Mouse (Mus musculus): ENCODE data around the gene H2-M5.
A peak's percentile ranks its signal among the peaks of the same experiment; 100 is the strongest.
"Not testable (repeated sequence)": the region's sequence is repeated elsewhere in the genome, so short reads cannot be mapped to it uniquely, and the experiment has no call there.

The H2-M5 gene

DNA sequence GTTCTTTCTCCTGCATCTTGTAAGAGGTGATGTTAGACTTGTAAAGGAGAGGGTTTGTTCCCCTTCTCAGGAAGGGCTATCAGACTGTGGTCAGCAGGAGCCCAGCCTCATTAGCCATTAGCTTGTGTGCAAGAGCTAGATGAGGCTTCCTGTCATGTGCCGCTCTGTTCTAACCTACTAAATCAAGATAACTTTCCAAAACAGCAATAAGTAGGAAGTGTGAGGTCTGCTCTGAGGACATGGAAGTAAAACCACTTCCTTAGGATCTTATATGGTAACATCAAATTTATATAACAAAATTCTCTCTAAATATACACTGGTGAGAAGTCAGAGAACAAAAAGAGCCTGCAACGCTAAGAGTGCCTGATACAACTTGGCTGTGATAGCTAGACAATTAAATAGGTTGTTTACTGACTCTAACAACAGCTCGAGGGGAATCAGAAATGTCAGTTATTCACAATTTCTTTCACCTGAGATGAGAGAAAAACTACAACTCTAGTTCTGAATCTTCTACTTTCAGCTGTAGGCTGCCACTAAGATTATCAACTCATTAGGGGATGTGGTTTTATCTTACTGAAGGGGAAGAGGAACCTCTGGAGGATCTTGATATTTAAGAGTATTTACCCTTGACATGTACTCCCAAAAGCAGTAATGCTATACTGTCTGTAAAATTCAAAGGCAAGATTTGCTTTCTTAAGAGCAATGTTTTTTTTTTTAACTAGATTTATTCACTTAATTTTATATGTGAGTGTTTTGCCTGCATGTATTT lies 3.2 kb upstream of the H2-M5 start:
- DNase-seq = no peak

DNA sequence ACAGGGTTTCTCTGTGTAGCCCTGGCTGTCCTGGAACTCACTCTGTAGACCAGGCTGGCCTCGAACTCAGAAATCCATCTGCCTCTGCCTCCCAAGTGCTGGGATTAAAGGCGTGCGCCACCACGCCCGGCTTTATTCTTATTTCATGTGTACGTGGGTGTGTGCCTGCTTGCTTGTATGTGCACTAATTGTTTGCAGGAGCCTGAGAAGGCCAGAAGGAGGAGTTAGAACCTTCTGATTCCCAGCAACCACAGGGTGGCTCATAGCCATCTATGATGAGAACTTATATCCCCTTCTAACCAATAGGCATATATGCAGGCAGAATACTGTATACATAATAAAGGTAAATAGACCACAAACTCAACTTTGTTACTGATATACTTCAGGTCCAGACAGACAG lies 1.3 kb upstream of the H2-M5 start:
- DNase-seq = not testable (repeated sequence)

DNA sequence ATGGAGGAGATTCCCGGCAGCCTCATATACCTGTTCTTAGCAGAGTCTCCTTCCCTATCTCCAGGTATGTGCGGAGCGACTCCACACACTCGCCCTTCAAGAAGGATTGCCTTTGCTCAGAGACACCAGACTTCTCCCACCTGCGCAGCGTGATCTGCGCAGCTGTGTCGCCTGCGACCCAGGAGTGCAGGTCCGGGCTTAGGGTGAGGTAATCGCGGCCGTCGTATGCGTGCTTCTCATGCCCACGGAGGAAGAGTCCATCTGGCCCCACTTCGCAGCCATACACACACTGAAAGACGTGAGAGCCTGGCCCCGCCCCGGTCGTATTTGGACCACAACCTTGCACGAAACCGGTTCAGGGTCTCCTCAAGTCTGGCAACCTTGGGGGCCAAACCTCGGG lies 862 bp downstream of the H2-M5 start:
- DNase-seq = no peak

DNA sequence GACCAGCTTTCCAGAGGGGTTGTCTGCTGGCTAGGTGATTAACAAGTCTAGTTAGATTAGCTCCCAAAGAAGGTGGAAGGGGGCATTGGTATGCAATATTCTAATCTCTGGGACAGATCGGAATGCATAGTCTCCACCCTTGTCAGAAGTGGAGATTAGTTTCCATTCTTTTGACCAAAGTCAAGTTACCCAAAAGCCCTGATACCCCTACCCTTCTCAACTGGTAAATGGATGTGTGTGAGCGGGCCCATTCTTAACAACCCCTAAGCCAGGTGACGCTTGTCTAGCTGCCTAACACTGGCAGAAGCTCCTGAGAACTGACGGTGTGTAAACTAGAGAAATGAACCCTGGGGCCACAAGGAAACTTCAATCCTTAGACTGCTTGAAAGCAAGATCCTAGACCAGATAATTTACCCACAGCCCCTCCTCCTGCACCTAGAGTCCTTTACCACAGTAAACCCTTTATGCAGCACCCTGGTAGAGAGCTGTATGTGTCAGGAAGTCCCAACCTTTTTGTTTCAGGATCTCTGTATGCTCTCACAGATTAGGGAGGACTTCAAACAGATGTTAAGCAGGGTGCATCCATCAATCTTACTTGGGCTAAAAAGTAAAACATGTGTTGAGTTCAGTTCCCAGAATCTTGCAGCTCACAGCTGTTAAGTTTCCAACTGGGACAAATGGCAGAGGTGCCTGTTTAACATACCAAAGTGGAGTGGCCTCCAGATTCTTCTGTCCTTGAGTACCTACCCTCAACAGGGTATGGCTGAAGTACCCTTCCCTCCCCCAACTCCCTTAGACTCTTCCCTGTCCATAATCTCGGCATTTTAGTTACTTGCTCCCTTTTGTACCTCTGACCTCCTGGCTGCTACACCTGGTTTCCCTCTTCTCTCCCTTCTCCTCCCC lies 6.8 kb downstream of the H2-M5 start:
- DNase-seq = no peak

DNA sequence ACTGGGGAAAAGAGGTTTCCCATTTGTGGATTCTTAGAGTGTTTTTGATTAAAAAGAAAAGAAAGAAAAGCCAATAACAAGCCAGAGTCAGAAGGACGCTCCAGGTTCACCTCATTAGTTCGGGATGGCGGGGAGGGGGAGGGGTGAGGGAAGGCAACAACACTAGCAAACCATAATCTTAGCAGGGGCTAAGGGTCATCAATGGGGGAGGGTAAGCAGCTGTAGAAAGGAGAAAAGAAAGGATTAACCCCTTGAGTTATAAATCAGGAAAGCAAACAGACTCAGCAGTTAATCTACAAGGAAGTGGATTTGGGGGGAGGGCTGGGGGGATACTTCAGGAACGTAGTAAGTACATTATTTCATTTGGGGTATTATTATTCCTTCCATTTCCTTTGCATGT lies 7.5 kb downstream of the H2-M5 start:
- no peak for DNase-seq

DNA sequence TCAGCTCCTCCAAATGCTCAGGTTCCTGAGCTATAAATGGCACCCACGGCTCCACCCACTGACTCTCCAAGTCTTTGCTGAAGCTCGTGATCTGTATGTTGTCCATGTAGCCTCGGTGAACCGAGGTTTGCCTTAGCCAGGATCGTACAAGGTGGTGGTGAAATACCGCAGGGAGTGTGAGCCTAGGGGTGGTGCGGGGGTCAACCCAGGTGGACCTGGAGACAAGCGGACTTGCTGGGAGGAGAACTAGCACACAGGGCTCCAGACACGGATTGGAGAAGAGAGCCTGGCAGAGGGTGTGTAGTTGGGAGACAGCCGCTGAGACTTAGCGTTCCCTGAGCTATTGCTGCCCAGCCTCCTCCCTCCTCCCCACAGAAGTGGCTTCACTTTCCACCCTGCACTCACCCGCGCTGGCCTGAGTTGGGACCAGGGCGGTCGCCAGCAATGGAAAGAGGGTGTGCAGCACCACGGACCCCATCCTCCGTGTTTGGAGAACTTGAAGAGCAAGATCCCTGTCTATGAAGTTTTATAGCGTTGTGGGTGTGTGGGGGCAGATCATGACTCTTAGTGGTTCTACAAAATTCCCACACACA lies 8.0 kb downstream of the H2-M5 start, which contains the start of gene 2410137M14Rik:
2410137M14Rik (minus strand) TSS at position 17 of the 593 bp plus-strand sequence.
- DNase-seq = no peak

DNA sequence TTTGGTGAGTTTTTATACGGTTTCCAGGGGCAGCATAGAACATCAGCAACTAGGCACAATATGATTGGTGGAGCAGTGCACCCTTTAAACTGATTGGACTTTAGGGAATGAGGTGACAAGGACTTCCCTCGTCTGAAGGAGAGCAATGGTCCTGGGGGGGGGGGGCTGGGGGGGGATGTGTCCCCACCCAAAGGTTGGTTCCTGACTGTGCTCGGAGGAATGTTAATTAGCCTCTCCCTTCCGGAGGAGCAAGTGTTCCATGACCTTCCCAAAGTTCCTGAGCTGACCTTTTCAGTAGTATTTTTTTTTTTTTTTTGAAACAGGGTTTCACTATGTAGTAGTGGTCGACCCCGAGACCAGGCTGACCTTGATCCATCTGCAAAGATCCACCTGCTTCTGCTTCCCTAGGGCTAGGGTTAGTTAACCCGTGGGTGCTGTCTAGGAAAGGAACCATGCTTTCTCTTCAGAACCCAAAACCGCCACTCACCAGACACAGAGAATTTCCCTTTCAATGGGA lies 16.0 kb downstream of the H2-M5 start:
- DNase-seq = no peak

DNA sequence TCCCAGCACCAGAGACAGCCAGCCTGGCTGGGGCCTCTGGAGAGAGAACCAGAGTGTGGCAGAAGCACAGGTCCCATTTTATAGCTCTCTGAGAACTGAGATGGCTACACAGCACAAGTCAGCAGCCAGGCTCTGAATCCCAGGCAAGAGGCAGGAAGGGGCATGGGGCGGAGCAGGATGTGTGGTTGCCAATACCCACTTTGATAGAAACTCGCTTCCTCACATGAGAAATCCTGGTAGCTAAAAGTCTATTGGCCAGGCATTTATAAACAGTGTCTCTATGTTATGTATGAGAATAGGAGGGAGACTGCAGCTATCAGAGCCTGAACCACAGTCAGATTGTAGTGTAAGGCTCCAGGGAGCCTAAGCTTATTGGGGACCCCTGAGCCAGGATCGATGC lies 16.5 kb downstream of the H2-M5 start:
- DNase-seq = no peak

DNA sequence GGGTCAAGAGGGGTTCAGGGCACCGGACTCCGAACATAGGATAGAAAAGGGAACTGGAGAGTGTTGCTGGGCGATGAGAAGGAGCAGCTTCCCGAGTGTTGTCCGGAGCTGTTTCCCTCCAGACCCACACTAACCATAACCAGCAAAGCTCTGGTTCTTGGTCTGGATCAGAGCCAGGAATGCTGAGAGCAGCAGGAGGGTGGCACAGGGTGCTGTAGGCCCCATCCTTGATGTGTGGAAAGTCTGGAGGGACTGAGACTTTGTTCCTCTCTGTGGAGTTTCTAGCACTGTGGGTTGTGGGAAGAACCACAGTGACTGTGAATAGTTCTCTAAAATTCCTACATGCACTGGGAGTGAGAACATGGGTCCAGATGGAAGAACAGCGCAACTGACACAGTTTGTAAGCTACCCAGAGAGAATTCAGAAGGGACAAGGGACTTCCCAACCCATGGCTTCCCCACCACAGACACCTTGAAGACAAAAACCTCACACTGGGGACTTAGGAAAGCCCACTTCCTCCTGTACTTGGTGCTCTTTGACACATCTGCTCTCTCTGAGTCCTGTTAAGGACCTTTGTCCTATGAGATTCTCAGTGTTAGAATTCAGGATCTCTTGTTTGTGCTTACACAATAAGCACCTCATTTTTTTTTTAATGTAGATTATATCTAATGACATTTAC lies 18.0 kb downstream of the H2-M5 start:
- no peak for DNase-seq

DNA sequence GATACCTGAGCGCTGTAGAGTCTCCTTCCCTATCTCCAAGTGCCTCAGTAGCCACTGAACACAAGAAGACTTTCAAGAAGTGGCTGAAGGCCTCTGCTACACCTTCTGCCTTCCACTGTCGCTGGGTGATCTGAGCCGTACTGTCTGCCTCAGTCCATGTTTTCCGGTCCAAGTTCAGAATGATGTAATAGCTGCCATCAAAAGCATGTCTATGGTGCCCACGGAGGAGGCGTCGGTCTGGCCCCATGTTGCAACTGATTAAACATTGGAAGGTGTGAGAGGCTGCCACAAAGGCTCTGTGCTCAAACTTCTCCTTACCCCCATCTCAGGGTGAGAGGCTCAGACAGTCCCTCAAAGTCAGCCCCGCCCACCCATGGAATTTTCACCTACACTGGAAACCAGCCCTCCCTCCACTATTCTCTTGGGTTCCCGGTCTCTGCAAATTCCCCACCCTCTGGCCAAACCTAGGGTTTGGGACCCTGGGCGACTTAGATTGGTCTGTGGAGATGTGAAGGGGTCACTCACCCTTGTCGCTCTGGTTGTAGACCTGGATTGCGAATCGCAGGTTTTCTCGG lies 18.9 kb downstream of the H2-M5 start:
- no peak for DNase-seq

DNA sequence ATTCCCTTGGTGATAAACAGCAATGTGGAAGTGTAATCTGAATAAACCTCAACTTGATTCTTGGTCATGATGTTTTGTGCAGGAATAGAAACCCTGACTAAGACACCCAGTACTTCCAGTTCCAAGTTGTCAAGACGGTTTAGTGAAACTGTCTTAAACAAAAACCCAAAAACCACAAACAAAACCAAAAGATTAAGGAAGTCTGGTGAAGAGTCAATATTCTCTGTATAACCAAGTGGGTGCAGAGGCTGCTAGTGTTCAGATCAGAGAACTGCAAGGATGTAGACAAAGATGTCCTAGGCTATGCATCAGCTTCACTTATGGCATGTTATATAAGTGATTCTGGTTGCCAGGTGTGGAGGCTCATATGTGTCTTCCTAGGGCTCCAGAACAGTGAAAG lies 22.5 kb downstream of the H2-M5 start:
- no peak for DNase-seq

DNA sequence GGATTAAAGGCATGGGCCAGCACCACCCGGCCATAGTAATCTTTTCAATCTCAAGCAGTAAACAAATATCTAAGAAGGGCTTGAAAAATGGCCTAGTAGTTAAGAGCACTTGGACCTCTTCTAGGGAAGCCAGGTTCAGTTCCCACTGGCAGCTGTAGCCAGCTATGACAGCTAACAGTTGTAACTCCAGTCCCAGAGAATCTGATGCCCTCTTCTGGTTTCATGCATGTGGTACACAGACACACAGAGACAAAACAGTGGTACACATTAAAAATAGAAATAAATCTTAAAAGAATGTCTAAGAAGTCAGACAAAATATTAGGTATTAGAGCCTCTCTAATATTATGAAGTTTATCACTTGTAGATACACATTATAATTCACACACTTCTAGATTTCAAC lies 28.2 kb downstream of the H2-M5 start:
- no peak for DNase-seq

DNA sequence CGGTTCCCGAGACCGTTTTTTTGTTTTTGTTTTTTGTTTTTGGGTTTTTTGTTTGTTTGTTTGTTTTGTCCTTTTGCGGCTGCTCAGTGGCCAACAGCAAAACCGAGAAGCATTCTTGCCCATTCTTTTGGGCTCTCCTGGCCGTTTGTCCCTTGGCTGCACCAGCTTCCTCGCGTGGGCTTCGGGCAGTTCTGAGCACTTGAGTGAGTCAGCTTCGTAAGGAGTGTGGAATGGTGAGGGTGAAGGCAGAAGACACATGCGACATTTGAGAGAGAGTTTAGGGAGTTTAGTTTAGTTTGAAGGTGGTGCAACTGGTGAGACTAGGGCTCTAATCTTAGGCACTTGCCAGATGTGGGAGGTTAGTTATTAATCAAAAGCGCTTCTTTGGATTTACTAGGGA lies 30.5 kb downstream of the H2-M5 start:
- peak; percentile 38 for DNase-seq

DNA sequence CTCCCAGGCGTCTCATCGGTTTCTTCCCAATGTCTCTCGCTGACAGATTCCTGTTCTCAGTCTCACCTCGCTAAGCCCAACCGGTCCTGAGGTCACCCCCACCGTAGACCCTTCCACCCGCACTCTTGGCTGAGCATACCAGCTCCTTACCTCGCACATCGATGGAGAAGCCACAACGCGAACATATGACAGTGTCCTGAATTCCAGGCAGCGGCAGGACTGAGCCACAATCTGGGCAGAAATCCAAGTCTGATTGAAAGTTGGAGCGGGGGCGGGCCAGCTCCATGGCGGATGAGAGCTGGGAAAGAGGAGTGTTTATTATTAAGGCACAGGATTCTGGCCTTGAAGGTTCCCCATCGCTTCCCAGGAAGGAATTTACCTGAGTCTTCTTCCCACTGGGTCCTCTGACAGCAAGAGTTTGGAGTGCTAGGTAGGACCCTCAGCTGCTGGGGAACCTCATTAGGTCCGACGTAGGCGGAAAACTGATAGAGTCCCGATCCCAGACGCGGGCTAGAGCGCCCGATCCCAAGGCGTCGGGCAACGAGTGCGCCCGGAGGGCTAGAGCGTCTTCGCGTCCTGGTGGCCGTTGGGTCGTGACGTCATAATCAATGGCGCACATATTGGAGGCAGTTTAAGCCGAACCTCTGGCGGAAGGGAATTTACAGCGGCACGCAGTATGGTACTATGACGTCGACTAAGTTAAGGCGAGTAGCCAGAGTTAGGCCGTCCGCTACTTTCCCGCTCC lies 31.2 kb downstream of the H2-M5 start, which contains the start of the genes Znrd1 and Znrd1as:
Znrd1 (minus strand) TSS at position 561 of the 745 bp plus-strand sequence.
Znrd1as (plus strand) TSS at position 594 of the 745 bp plus-strand sequence.
- DNase-seq = peak; percentile 94

DNA sequence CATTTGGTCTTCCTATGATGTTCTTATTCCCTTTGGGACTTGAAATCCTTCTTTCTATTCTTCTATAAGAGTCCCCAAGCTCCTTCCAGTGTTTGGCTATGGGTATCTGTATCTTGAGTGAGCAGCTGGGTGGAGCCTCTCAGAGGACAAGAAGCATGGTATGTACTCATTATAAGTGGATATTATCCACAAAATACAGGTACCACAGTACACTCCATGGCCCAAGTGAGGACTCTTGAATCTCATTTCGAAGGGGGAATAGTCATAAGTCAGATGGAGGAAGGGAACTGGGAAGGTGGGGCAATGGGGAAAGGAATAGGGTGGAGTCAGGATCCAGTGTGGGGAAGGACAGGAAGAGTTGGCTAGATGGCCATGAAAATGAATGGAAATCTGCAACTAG lies 36.3 kb downstream of the H2-M5 start:
- no peak for DNase-seq

DNA sequence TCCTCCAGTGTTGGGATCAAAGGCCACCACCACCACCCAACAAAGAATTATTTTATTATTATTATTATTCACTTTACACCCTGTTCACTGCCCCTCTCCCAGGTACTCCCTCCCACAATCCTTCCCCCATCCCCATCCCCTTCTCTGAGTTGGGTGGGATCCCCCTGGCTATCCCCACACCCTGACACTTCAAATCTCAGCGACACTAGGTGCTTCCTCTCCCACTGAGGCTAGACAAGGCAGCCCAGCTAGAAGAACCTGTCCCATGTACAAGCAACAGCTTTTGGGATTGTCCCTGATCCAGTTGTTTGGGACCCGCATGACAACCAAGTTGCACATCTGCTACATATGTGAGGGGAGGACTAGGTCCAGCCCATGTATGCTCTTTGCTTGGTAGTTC lies 36.7 kb downstream of the H2-M5 start:
- DNase-seq = peak; percentile 63

DNA sequence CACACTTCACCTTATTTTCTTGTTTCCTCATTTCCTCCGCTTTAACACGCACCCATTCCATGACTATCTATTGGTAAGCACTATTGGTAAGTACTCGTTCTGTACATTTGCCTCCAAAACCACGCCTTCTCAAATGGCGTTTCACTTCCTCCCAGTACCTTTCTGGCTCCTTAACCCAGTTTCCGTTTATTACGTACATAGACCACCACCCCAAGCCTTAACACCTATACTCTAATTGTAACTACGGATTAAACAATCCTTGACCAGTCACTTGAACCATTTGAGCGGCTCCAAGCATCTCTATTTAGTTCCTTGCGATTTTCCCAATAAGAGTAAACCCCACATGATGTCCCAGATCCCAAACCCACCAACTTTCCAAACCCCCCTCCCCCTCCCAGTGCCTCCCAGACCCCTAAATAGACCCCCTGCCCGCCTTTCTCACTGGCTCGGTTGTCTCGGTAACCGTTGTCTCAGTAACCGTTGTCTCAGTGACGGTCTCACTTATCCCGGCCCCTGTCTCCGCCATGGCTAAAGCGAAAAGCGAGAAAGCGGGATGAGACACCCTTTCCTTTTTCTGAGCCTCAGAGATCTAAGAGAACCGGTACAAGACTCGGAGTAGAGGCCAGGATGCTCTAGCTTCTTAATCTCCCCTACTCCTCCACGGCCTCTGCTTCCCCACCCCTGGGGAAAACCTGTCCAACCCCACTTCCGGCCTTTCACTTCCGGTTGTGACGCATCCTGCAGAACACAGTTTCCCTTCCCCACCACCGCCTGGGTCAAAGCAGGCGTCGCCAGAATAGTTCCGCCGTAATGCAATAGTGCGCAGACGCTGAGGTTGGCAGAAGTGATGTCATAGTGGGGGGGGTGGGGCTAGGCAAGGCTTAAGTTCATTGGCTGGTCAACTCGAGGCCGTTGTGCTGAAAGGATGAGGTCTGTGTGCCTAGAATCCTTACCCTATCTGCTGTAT lies 38.1 kb downstream of the H2-M5 start, which contains the start of gene Ppp1r11:
Ppp1r11 (minus strand) TSS at position 761 of the 967 bp plus-strand sequence.
- DNase-seq = peak; percentile 98

DNA sequence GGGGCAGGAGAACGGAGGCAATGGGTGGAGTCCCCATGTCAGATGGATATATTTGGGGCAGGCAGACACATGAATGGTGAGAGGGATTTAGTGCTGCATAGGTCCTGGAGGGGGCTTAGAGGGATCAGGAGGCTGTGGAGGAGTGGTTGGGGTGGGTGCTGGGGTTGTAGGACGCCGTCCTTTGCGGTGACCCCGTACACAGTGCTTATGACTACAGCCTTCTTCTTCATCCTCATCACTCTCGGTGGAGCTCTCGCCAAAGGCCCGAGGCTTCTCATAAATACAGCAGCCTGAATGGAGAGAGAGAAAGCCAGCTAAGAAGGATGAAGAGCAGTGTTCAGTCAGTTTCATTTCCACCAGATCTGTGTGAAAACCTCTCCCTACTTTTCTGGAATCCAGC lies 40.1 kb downstream of the H2-M5 start:
- peak; percentile 50 for DNase-seq

DNA sequence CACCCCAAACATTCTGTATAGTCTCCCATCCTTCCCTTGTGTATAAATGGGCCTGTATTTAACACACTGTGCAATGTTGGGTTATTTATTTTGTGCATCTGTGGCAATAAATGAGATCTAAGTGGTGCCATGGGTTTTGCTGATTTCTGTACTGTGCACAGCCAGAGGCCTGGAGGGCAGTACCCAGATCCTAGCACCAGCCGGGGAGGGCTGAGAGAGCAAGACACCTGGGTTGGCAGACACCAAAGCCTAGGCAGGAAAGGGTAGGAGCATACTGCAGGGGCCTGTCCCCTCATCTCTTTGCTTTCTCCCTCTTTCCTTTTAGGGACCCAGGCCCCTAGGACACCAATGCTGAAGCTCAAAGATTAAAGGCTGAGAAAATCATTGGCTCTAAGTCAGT lies 41.1 kb downstream of the H2-M5 start:
- DNase-seq = peak; percentile 36
